Mouse (Mus musculus): ENCODE results near the gene Pmvk.
A peak's percentile ranks its signal among the peaks of the same experiment; 100 is the strongest.

GRCm38 (mm10) chr3:89512225-89512624 lies 57.9 kb downstream of the Pmvk start:
- TF ChIP-seq ZC3H11A (IDR thresholded peaks at IDR 0.05; ENCODE audit: low read depth, low read length): peak; percentile 64; the same call in 1 of the 2 replicates
- TF ChIP-seq POLR2A (IDR thresholded peaks at IDR 0.05; ENCODE audit: control insufficient read depth in 1 of 2, insufficient read depth in 1 of 2, low read depth in 1 of 2, low read length in 2 of 2, poor library complexity in 1 of 2): no peak
- TF ChIP-seq ZNF384 (IDR thresholded peaks at IDR 0.05; ENCODE audit: low read depth, low read length): no peak
- TF ChIP-seq TBP (IDR thresholded peaks at IDR 0.05; ENCODE audit: low read depth, low read length): no peak
- peak; percentile 86 for TF ChIP-seq SMC3 (IDR thresholded peaks at IDR 0.05; ENCODE audit: low read depth, low read length)
- no peak for TF ChIP-seq KAT2A (conservative IDR thresholded peaks at IDR 0.05; ENCODE audit: low read depth, low read length)

Data from MEL (cell line).